Mouse (Mus musculus): ENCODE results near the gene Mecom.

DNA sequence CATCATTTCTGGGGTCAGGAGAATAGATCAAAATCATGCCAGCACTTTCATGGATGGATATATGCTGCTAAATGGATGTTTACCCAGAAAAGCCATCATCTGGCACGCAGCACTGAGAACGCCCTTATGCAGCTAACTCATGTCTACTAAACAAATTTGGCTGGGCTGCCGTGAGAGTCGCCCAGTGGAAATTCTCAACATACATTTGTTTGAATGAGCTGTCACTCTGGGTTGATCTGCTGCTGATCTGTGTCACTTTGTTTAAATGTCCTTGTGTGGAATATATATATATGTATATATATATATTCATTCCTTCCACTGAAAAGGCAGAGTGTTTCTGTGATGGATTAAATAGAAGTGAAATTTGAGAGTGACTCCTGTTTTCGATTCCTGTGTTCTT is 290.0 kb downstream of the Mecom start:
- TF ChIP-seq POLR2A (IDR thresholded peaks at IDR 0.05; ENCODE audit: borderline replicate concordance, insufficient read depth, low read length) (no peak), CTCF (IDR thresholded peaks at IDR 0.05; ENCODE audit: borderline replicate concordance, insufficient read depth, low read depth, low read length) (no peak)
